Mouse (Mus musculus) embryonic fibroblast, embryonic 13.5 days (primary cell): ENCODE measurements around the gene Socs4.

ENCODE experiments used
- CTCF ChIP-seq: IDR thresholded peaks from 2 replicates; pipeline ENCODE4 v1.5.1; 2011; ENCODE audit warnings: mild to moderate bottlenecking, control low read depth, low read length, moderate library complexity, borderline replicate concordance; ENCODE audit not compliant: insufficient read depth
- POLR2A ChIP-seq: IDR thresholded peaks from 2 replicates; pipeline ENCODE4 v1.6.1; 2011; ENCODE audit warnings: low read depth, mild to moderate bottlenecking, control low read depth, low read length, moderate library complexity

DNA sequence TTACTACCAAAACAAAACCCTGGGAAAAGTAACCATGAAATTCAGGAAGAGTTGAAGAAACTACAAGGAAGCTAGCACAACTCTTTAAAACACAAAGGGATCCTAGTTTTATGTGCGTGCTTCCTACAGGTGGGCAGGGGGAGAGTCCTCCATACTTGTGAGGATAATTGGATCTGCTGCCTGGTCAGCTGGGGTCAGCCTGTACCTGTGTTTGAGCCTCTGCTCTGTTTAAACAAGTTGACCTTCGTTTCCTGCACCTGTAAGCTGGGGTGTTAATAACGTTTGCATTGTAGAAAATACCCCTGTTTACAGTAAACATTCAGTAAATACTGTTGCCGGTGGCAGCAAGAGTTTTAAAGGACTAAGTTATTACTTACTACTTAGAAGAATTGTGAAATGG, 29.2 kb downstream of the Socs4 start:
- TF ChIP-seq CTCF (no peak), POLR2A (no peak)
